Mouse (Mus musculus): Measurements from ENCODE around the gene Il1rl2. TPM values are rescaled to one million over a fixed set of nuclear protein-coding genes. Genes with fewer than 3 reads are reported as not detected.

Il1rl2 gene
- total and polyA plus RNA-seq, 3 experiments = 0.04 to 0.08 TPM; not detected in 1

- TF ChIP-seq BHLHE40 (IDR thresholded peaks at IDR 0.05; ENCODE audit: borderline replicate concordance, low read depth, low read length) = no peak
- no peak for TF ChIP-seq USF1 (IDR thresholded peaks at IDR 0.05; ENCODE audit: low read depth, low read length)
- TF ChIP-seq EP300 (IDR thresholded peaks at IDR 0.05; ENCODE audit: low read depth in 1 of 2, low read length in 2 of 2) = no peak
- TF ChIP-seq TBP (IDR thresholded peaks at IDR 0.05; ENCODE audit: low read depth, low read length) = no peak
- no peak for TF ChIP-seq POLR2AphosphoS5 (IDR thresholded peaks at IDR 0.05; ENCODE audit: borderline replicate concordance, low read depth, low read length)
- no peak for TF ChIP-seq NELFE (IDR thresholded peaks at IDR 0.05; ENCODE audit: low read depth, low read length)
- TF ChIP-seq MAFK (IDR thresholded peaks at IDR 0.05; ENCODE audit: borderline replicate concordance, low read depth, low read length) = no peak
- no peak for TF ChIP-seq SIN3A (IDR thresholded peaks at IDR 0.05; ENCODE audit: low read length)
- TF ChIP-seq ZC3H11A (IDR thresholded peaks at IDR 0.05; ENCODE audit: low read depth, low read length) = no peak
- TF ChIP-seq UBTF (IDR thresholded peaks at IDR 0.05; ENCODE audit: borderline replicate concordance, insufficient read depth, low read depth, low read length) = no peak
- no peak for TF ChIP-seq TAL1 (IDR thresholded peaks at IDR 0.05; ENCODE audit: low read length)
- no peak for TF ChIP-seq SMC3 (IDR thresholded peaks at IDR 0.05; ENCODE audit: low read depth, low read length)
- no peak for TF ChIP-seq CTCF (IDR thresholded peaks at IDR 0.05 in 2 of 3, conservative IDR thresholded peaks at IDR 0.05 in 1 of 3; ENCODE audit: control insufficient read depth in 1 of 3, insufficient read depth in 1 of 3, low read depth in 2 of 3, low read length in 3 of 3, poor library complexity in 1 of 3, severe bottlenecking in 1 of 3)
- no peak for DNase-seq (ENCODE audit: low read depth, low spot score)
- no peak overlapping the region for H3K4me3 ChIP-seq (ENCODE audit: control insufficient read depth in 1 of 2, insufficient read depth in 1 of 2, low read depth in 2 of 2, low read length in 2 of 2)
- H3K4me1 ChIP-seq (ENCODE audit: control insufficient read depth in 1 of 2, insufficient read depth in 2 of 2, low read length in 2 of 2) = peaks cover 2 to 4% of the 10 kb centered on the region in 2 experiments; a peak in 2 of 4 replicates
- no peaks in the 10 kb centered on the region for H3K79me2 ChIP-seq (ENCODE audit: control insufficient read depth, insufficient read depth, low read length, poor library complexity)
- H3K9ac ChIP-seq (ENCODE audit: control insufficient read depth, low read depth, low read length, poor library complexity, severe bottlenecking) = no peak overlapping the region
- no peaks in the 10 kb centered on the region for H3K27me3 ChIP-seq (ENCODE audit: control insufficient read depth in 1 of 2, insufficient read depth in 2 of 2, low read length in 2 of 2)
- peaks cover 0 to 4% of the 10 kb centered on the region in 2 experiments; a peak in 2 of 4 replicates for H3K36me3 ChIP-seq (ENCODE audit: control insufficient read depth in 1 of 2, insufficient read depth in 2 of 2, low read length in 2 of 2)
- H3K27ac ChIP-seq (ENCODE audit: control insufficient read depth, low read depth, low read length) = no peak overlapping the region
- H3K9me3 ChIP-seq (replicated peaks; ENCODE audit: insufficient read depth, low read length) = no peaks in the 10 kb centered on the region
These were observed 3.2 kb downstream of the Il1rl2 start for GRCm38 (mm10) chr1:40327604-40328003.

GRCm38 (mm10) chr1:40329526-40329925, 5.1 kb downstream of the Il1rl2 start:
- H3K27me3 ChIP-seq (ENCODE audit: control insufficient read depth in 1 of 2, insufficient read depth in 2 of 2, low read length in 2 of 2) = no peaks in the 10 kb centered on the region
- no peak for DNase-seq (ENCODE audit: low read depth, low spot score)
- H3K36me3 ChIP-seq (ENCODE audit: control insufficient read depth in 1 of 2, insufficient read depth in 2 of 2, low read length in 2 of 2) = peaks cover 0 to 2% of the 10 kb centered on the region in 2 experiments; a peak in 2 of 4 replicates
- TF ChIP-seq E2F4 (IDR thresholded peaks at IDR 0.05; ENCODE audit: borderline replicate concordance, low read depth, low read length) (no peak), CTCF (IDR thresholded peaks at IDR 0.05 in 2 of 3, conservative IDR thresholded peaks at IDR 0.05 in 1 of 3; ENCODE audit: control insufficient read depth in 1 of 3, insufficient read depth in 1 of 3, low read depth in 2 of 3, low read length in 3 of 3, poor library complexity in 1 of 3, severe bottlenecking in 1 of 3) (no peak), CHD2 (IDR thresholded peaks at IDR 0.05; ENCODE audit: low read length) (no peak), MYB (IDR thresholded peaks at IDR 0.05; ENCODE audit: low read depth, low read length) (no peak), POLR2AphosphoS5 (IDR thresholded peaks at IDR 0.05; ENCODE audit: borderline replicate concordance, low read depth, low read length) (no peak)
- H3K4me3 ChIP-seq (ENCODE audit: control insufficient read depth in 1 of 2, insufficient read depth in 1 of 2, low read depth in 2 of 2, low read length in 2 of 2) = no peak overlapping the region
- H3K27ac ChIP-seq (ENCODE audit: control insufficient read depth, low read depth, low read length) = no peak overlapping the region
- no peaks in the 10 kb centered on the region for H3K79me2 ChIP-seq (ENCODE audit: control insufficient read depth, insufficient read depth, low read length, poor library complexity)
- H3K4me1 ChIP-seq (ENCODE audit: control insufficient read depth in 1 of 2, insufficient read depth in 2 of 2, low read length in 2 of 2) = peaks cover 0 to 3% of the 10 kb centered on the region in 2 experiments; a peak in 2 of 4 replicates
- H3K9me3 ChIP-seq (replicated peaks; ENCODE audit: insufficient read depth, low read length) = no peaks in the 10 kb centered on the region
- H3K9ac ChIP-seq (ENCODE audit: control insufficient read depth, low read depth, low read length, poor library complexity, severe bottlenecking) = no peak overlapping the region

Data from MEL (cell line).